In the genomic region with DNA sequence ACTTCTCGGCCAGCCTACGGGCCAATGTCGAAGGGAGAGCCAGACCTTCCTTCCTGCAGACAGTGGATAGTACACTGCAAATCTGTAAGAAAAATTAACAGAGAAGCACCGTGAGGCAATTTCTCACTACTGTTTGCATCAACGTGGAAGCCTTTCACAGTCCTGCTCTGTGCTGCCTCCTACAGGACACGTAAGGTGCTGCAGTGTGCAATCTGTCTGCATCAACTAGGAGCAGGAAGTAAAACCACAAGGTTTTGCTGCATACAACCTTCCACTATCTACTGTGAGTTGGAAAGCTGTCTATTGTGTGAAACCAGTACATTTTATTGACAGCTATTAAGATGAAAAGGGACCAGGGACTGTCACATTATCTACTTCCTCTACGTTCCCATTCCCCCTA, we compare ENCODE assay signal across 11 mouse cellular contexts. TPM values are rescaled to one million over a fixed set of nuclear protein-coding genes. Genes with fewer than 3 reads are reported as not detected.
DNase-seq lines count a peak whose midpoint lies in the region; ATAC-seq and TF ChIP-seq lines count a peak whose summit lies in the region.
"Had no signal": no experiment of that assay in that cellular context is flagged by ENCODE, and none has a peak within 500 bp of the region (broad histone marks: within the 10 kb centered on the region; RNA-seq: fewer than 3 reads in every experiment).

No protein-coding gene starts in this region.

- no peak overlapping the region for H3K27ac ChIP-seq in hindbrain, embryonic 11.5 days (ENCODE audit: low read depth, low read length)
- H3K27ac ChIP-seq in hindbrain, embryonic 13.5 days = no peak overlapping the region

- no peak overlapping the region for H3K4me3 ChIP-seq in hindbrain, embryonic 11.5 days (ENCODE audit: low read depth, low read length)
- H3K4me3 ChIP-seq in hindbrain, embryonic 13.5 days = no peak overlapping the region
- H3K4me3 ChIP-seq: megakaryocyte, embryonic 14.5 days had no signal

- DNase-seq in hindbrain, embryonic 11.5 days (ENCODE audit: low spot score) = peak; percentile 44
- peak; percentile 2 for DNase-seq in brain, embryonic 14.5 days (ENCODE audit: low read depth)
- DNase-seq in urinary bladder, postnatal 4 days (ENCODE audit: low spot score in 2 of 2) = no peak
- DNase-seq in right cerebral cortex, postnatal 4 days = no peak
- no peak for DNase-seq in left cerebral cortex, postnatal 10 days (ENCODE audit: extremely low spot score in 1 of 2, low spot score in 2 of 2)

- intact Hi-C loops in left cerebral cortex, postnatal 10 days (cut with DNase I) = no loop called here

- no peak overlapping the region for H3K4me2 ChIP-seq in hindbrain, embryonic 11.5 days (replicated peaks; ENCODE audit: low read depth, low read length)
- no peak overlapping the region for H3K4me2 ChIP-seq in hindbrain, embryonic 13.5 days

- peaks cover 29% of the 10 kb centered on the region; the same call in 1 of the 2 replicates for H3K36me3 ChIP-seq in hindbrain, embryonic 11.5 days (ENCODE audit: control insufficient read depth, insufficient read depth, low read length)
- H3K36me3 ChIP-seq in hindbrain, embryonic 13.5 days = peaks cover 93% of the 10 kb centered on the region

- ATAC-seq in hindbrain, embryonic 11.5 days (ENCODE audit: low FRiP score) = no peak
- ATAC-seq in hindbrain, embryonic 13.5 days (ENCODE audit: low FRiP score) = no peak
- peak; percentile 81 for ATAC-seq in CD4-positive, CD25-positive, alpha-beta regulatory T cell, adult 4 months
- 0 out of 2 replicates have a peak, but pooled peaks have one; percentile 42 for ATAC-seq in monocyte, adult 5-6 weeks (replicated peaks; ENCODE audit: insufficient number of reproducible peaks, low FRiP score, low TSS enrichment, poor library complexity, severe bottlenecking)

- no peaks in the 10 kb centered on the region for H3K4me1 ChIP-seq in hindbrain, embryonic 11.5 days (replicated peaks; ENCODE audit: control insufficient read depth, insufficient read depth, low read length)
- peaks cover 4% of the 10 kb centered on the region for H3K4me1 ChIP-seq in hindbrain, embryonic 13.5 days (replicated peaks)

- no peak for TF ChIP-seq POLR2A in brain, embryonic 14.5 days (IDR thresholded peaks at IDR 0.05; ENCODE audit: borderline replicate concordance, extremely low read depth, insufficient read depth, insufficient read length, poor library complexity, severe bottlenecking)

- WGBS in hindbrain, embryonic 11.5 days = 93% methylated on average over 7 of the region's 7 CpGs
- WGBS in hindbrain, embryonic 13.5 days = 93% methylated on average over 7 of the region's 7 CpGs

- H3K27me3 ChIP-seq in hindbrain, embryonic 11.5 days (ENCODE audit: control insufficient read depth, insufficient read depth, low read length) = no peaks in the 10 kb centered on the region
- no peaks in the 10 kb centered on the region for H3K27me3 ChIP-seq in hindbrain, embryonic 13.5 days
- H3K27me3 ChIP-seq: megakaryocyte, embryonic 14.5 days had no signal

- H3K9me3 ChIP-seq in hindbrain, embryonic 11.5 days (ENCODE audit: control insufficient read depth, low read length) = no peaks in the 10 kb centered on the region
- H3K9me3 ChIP-seq in hindbrain, embryonic 13.5 days = no peaks in the 10 kb centered on the region
- H3K9me3 ChIP-seq: megakaryocyte, embryonic 14.5 days had no signal

- no peak overlapping the region for H3K9ac ChIP-seq in hindbrain, embryonic 11.5 days (ENCODE audit: low read depth, low read length)
- no peak overlapping the region for H3K9ac ChIP-seq in hindbrain, embryonic 13.5 days

- TF ChIP-seq CTCF in brain, embryonic 14.5 days (IDR thresholded peaks at IDR 0.05; ENCODE audit: borderline replicate concordance, extremely low read depth, insufficient read depth, insufficient read length) = peak; percentile 56; the same call in 1 of the 2 replicates

RNA-seq across cellular contexts. Expression of a gene that starts 6.2 kb away (rescaled TPM):
- polyA plus RNA-seq in hindbrain, embryonic 11.5 days (2014; fragmentation: Nextera tagmentation; extraction: Ambion mirVana) = 118 and 122 TPM in 2 replicates
- 70.6 and 73.0 TPM in 2 replicates for polyA plus RNA-seq in hindbrain, embryonic 13.5 days (2015; fragmentation: Nextera tagmentation; extraction: Ambion mirVana)
- polyA plus RNA-seq in CD4-positive, CD25-positive, alpha-beta regulatory T cell, adult 4 months (2017; shearing (Covaris generic)) = 10 to 100 TPM; 23.2 to 28.5 TPM
- 52.2 and 67.1 TPM in 2 replicates for polyA plus RNA-seq in brain, embryonic 14.5 days (2012; rRNA removed)
- 18.7 to 24.4 TPM (median 21.7 TPM) in 3 replicates for total RNA-seq in monocyte, adult 5-6 weeks (2017)
- total RNA-seq in left cerebral cortex, postnatal 10 days (2021) = 10 to 100 TPM; 12.0 to 13.0 TPM

RNA-seq across cellular contexts. Expression of a gene that starts 39.0 kb away (rescaled TPM):
- polyA plus RNA-seq in hindbrain, embryonic 11.5 days (2014; fragmentation: Nextera tagmentation; extraction: Ambion mirVana) = 0.10 and 0.11 TPM in 2 replicates
- polyA plus RNA-seq in hindbrain, embryonic 13.5 days (2015; fragmentation: Nextera tagmentation; extraction: Ambion mirVana) = 0.06 TPM in 1 of 2 replicates, not detected in the other
- polyA plus RNA-seq in CD4-positive, CD25-positive, alpha-beta regulatory T cell, adult 4 months (2017; shearing (Covaris generic)) = not detected
- polyA plus RNA-seq in brain, embryonic 14.5 days (2012; rRNA removed) = 0.04 and 0.09 TPM in 2 replicates
- not detected in 3 replicates for total RNA-seq in monocyte, adult 5-6 weeks (2017)
- total RNA-seq in left cerebral cortex, postnatal 10 days (2021) = not detected
- total RNA-seq: heart, postnatal 14 days had no signal
- polyA plus RNA-seq: stomach, embryonic 16.5 days had no signal

Comparison
In these comparisons a context has a peak if more than half of its experiments do, and no peak if none do; other contexts are left out.
1. ATAC-seq: peak in CD4-positive, CD25-positive, alpha-beta regulatory T cell, adult 4 months (single experiment) and monocyte, adult 5-6 weeks (single experiment); none in hindbrain, embryonic 11.5 days (single experiment) and hindbrain, embryonic 13.5 days (single experiment).
2. DNase-seq: peak in hindbrain, embryonic 11.5 days (single experiment) and brain, embryonic 14.5 days (single experiment); none in urinary bladder, postnatal 4 days (0 of 2), right cerebral cortex, postnatal 4 days (single experiment) and left cerebral cortex, postnatal 10 days (0 of 2).